Mouse (Mus musculus) neural tube, embryonic 12.5 days (tissue): Measurements from ENCODE around the gene Fmnl2. TPM values are rescaled to one million over a fixed set of nuclear protein-coding genes. Genes with fewer than 3 reads are reported as not detected.

Source experiments
- ATAC-seq: fragments of 200-750 bp; cut with Nextera tagmentation; 2 replicates; pipeline ENCODE4 v1.8.0; 2017; ENCODE audit warnings: low read depth, mild to moderate bottlenecking, moderate TSS enrichment, moderate library complexity; ENCODE audit not compliant: low FRiP score
- H3K27ac ChIP-seq: fragments of 300-500 bp; sonication (generic); 2 replicates; pipeline ENCODE4 v1.5.1; 2016
- H3K27me3 ChIP-seq: fragments of 300-500 bp; sonication (generic); replicated peaks from 2 replicates; pipeline ENCODE4 v1.6.1; 2016; ENCODE audit warnings: mild to moderate bottlenecking
- H3K36me3 ChIP-seq: fragments of 300-500 bp; sonication (generic); 2 replicates; pipeline ENCODE4 v1.6.1; 2016; ENCODE audit warnings: mild to moderate bottlenecking
- H3K4me1 ChIP-seq: fragments of 300-500 bp; sonication (generic); 2 replicates; pipeline ENCODE4 v1.6.1; 2016
- H3K4me2 ChIP-seq: fragments of 300-500 bp; sonication (generic); replicated peaks from 2 replicates; pipeline ENCODE4 v1.6.1; 2016; ENCODE audit warnings: mild to moderate bottlenecking
- H3K4me3 ChIP-seq: fragments of 300-500 bp; sonication (generic); 2 replicates; pipeline ENCODE4 v1.5.1; 2016
- H3K9ac ChIP-seq: fragments of 300-500 bp; sonication (generic); 2 replicates; pipeline ENCODE4 v1.6.1; 2016; ENCODE audit warnings: mild to moderate bottlenecking
- H3K9me3 ChIP-seq: fragments of 300-500 bp; sonication (generic); 2 replicates; pipeline ENCODE4 v1.6.1; 2016; ENCODE audit warnings: mild to moderate bottlenecking
- WGBS: fragments of 180-500 bp; shearing (Covaris S2); methylation state at CpG from one replicate; pipeline ENCODE4 v1.1.7; 2016; 5-methylcytosine and 5-hydroxymethylcytosine counted together
- polyA plus RNA-seq: library from polyadenylated mRNA; unstranded; fragments of >200 nt; fragmentation: Nextera tagmentation; extraction: Ambion mirVana; gene quantifications from 2 replicates; pipeline ENCODE4 v1.2.1, GENCODE M21; 2016

Gene Fmnl2
- polyA plus RNA-seq, 1 experiment from 2014 or later = 10.7 TPM

DNA sequence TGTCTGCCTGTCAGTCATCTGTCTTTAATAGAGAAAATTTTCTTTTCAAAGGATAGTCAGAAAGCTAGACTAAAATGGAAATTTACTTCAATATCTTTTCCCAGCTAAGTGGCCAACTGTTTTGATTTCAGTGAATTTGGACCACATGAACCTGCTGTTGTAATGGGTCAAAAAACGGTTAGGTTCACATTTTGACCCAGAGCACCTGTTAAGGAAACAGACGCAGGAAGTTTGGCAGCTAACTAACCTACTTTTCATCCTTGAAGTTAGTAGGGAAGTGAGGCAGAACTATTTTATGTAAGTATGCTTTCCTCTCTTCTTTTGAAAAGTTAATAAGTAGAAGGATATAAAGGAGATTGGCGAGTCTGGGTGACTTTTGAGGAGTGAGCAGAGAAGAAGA lies 69.7 kb downstream of the Fmnl2 start:
- H3K4me1 ChIP-seq = peaks cover 19% of the 10 kb centered on the region
- 46% methylated on average over 3 of the region's 3 CpGs for WGBS
- H3K9me3 ChIP-seq = no peaks in the 10 kb centered on the region
- no peak overlapping the region for H3K27ac ChIP-seq
- no peak overlapping the region for H3K9ac ChIP-seq
- no peak for ATAC-seq
- H3K4me2 ChIP-seq = no peak overlapping the region
- no peaks in the 10 kb centered on the region for H3K27me3 ChIP-seq
- no peaks in the 10 kb centered on the region for H3K36me3 ChIP-seq
- H3K4me3 ChIP-seq = no peak overlapping the region

DNA sequence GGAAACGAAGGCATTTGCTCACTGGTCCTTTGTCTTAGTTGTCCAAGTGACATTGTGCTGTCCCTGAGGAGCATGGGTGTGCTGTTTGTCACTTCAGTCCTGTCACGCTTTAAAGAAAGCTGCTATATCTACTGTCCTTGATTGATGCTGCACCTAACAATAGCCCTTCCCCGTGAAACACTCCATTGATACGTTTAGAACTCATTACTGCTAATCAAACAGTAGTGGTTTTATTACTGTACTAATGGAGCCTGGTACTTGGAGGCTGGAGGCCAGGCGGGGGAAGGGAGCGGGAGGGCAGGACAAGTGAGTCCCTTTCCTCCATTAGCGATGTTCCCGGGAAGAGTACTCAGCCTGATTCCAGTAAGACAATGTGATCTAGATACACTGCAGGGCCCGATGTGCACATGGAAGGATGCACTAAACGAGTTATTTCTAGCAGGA lies 70.2 kb downstream of the Fmnl2 start:
- no peaks in the 10 kb centered on the region for H3K36me3 ChIP-seq
- H3K4me1 ChIP-seq = peaks cover 19% of the 10 kb centered on the region
- ATAC-seq = peak; percentile 84
- no peak overlapping the region for H3K27ac ChIP-seq
- H3K9ac ChIP-seq = no peak overlapping the region
- no peak overlapping the region for H3K4me3 ChIP-seq
- H3K4me2 ChIP-seq = peak overlapping the region; percentile 12; the same call in 1 of the 2 replicates
- WGBS = 11% methylated on average over 10 of the region's 10 CpGs
- no peaks in the 10 kb centered on the region for H3K9me3 ChIP-seq
- no peaks in the 10 kb centered on the region for H3K27me3 ChIP-seq

DNA sequence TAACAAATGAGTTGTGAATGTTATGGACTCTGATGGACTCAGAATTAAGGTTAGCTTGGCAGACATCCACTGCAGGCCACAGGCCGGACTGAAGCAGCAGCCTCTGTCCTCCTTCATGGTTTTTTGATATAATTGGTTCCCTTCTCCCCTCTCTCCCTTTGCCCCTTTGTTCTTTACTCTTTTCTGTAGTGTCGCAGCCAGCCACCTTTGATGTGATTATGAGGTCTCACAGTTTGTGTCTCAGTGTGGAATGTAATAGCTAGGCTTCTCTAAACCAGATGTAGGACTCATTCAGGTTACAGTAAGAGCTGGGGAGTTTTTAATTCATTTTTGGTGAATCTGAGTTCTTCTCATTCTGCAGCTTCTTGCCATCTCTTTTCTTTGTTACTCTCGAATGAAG lies 70.7 kb downstream of the Fmnl2 start:
- H3K4me2 ChIP-seq = no peak overlapping the region
- no peak overlapping the region for H3K4me3 ChIP-seq
- H3K9me3 ChIP-seq = no peaks in the 10 kb centered on the region
- no peak overlapping the region for H3K9ac ChIP-seq
- WGBS = 38% methylated on average over 3 of the region's 3 CpGs
- H3K27me3 ChIP-seq = no peaks in the 10 kb centered on the region
- no peak overlapping the region for H3K27ac ChIP-seq
- peaks cover 19% of the 10 kb centered on the region for H3K4me1 ChIP-seq
- ATAC-seq = no peak
- H3K36me3 ChIP-seq = no peaks in the 10 kb centered on the region

DNA sequence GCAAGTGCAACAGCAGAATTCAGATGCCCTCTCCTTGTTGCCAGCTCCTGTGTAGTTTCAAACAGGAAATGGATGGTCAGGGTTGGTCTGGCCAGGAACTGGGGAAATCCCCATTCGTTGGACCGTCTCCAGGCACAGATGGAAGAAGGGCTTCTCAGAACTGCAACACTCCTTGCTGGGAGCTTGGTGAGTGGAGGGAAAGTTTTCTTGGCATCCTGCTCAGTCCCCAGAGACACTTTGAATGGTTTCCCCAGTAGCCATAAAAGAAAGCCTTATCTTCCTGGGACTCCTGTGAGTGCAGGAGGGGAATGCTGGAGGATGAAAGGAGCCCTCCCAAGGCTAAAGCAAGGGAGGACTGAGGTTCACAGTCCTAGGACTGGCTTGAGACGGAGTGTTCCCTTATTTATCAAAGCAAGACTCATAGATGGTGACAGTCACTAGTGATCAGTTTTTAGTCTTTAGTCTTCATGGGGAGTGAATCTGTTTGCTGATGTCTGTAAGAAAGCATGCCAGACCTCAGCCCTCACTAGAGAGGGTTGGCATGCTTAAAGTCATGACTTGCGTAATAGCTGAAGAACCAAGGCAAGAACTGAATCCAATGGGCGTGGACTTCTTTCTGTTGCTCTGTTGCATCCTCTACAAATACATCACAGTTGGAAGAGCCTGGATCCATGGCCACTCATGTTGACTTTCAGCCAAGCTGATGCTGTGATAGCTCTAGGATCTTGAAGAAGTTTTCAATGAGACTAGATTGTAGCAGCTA lies 72.6 kb downstream of the Fmnl2 start:
- H3K4me2 ChIP-seq = no peak overlapping the region
- 88% methylated on average over 5 of the region's 5 CpGs for WGBS
- no peak overlapping the region for H3K4me3 ChIP-seq
- ATAC-seq = no peak
- no peak overlapping the region for H3K9ac ChIP-seq
- H3K9me3 ChIP-seq = no peaks in the 10 kb centered on the region
- no peaks in the 10 kb centered on the region for H3K36me3 ChIP-seq
- peaks cover 19% of the 10 kb centered on the region for H3K4me1 ChIP-seq
- H3K27ac ChIP-seq = no peak overlapping the region
- H3K27me3 ChIP-seq = no peaks in the 10 kb centered on the region

DNA sequence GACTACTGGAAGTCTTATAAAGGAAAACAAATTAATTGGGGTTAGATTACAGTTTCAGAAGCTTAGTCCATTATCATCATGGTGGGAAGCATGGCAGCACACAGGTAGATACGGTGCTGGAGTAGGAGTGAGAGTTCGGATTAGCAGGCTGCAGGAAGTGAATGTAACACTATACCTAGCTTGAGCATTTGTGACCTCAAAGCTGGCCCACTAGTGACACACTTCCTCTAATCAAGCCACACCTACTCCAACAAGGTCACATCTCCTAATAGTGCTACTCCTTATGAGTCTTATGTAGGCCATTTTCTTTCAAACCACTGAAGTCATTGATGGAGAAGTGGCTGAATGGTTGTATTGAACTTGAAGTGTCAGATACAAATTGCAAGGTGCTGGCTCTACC lies 73.7 kb downstream of the Fmnl2 start:
- peaks cover 19% of the 10 kb centered on the region for H3K4me1 ChIP-seq
- no peak overlapping the region for H3K4me3 ChIP-seq
- no peaks in the 10 kb centered on the region for H3K9me3 ChIP-seq
- WGBS = 91% methylated on average over 2 of the region's 2 CpGs
- H3K9ac ChIP-seq = no peak overlapping the region
- no peak overlapping the region for H3K27ac ChIP-seq
- ATAC-seq = no peak
- H3K36me3 ChIP-seq = no peaks in the 10 kb centered on the region
- H3K4me2 ChIP-seq = no peak overlapping the region
- no peaks in the 10 kb centered on the region for H3K27me3 ChIP-seq

DNA sequence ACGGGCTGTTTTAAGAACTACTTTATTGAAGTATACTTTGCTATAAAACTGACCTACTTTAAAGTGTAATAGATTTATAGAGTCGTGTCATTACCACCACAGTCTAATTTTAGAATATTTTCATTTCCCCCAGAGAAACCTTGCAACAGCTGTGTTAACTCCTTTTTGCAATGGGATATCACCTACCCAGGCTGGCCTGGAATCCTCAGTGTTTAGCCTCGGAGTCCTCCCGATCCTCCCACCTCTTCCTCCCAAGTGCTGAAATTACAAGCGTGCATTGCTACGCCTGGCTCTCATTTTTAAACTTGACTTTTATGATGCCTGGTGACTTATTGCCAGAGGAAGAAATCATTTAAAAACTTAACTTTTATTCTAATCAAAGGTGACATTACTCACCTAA lies 78.2 kb downstream of the Fmnl2 start:
- H3K27me3 ChIP-seq = no peaks in the 10 kb centered on the region
- no peaks in the 10 kb centered on the region for H3K36me3 ChIP-seq
- H3K4me3 ChIP-seq = no peak overlapping the region
- no peak overlapping the region for H3K4me2 ChIP-seq
- ATAC-seq = no peak
- no peak overlapping the region for H3K9ac ChIP-seq
- whole genome bisulfite sequencing = 81% methylated on average over 6 of the region's 6 CpGs
- H3K4me1 ChIP-seq = no peaks in the 10 kb centered on the region
- no peaks in the 10 kb centered on the region for H3K9me3 ChIP-seq
- H3K27ac ChIP-seq = no peak overlapping the region

DNA sequence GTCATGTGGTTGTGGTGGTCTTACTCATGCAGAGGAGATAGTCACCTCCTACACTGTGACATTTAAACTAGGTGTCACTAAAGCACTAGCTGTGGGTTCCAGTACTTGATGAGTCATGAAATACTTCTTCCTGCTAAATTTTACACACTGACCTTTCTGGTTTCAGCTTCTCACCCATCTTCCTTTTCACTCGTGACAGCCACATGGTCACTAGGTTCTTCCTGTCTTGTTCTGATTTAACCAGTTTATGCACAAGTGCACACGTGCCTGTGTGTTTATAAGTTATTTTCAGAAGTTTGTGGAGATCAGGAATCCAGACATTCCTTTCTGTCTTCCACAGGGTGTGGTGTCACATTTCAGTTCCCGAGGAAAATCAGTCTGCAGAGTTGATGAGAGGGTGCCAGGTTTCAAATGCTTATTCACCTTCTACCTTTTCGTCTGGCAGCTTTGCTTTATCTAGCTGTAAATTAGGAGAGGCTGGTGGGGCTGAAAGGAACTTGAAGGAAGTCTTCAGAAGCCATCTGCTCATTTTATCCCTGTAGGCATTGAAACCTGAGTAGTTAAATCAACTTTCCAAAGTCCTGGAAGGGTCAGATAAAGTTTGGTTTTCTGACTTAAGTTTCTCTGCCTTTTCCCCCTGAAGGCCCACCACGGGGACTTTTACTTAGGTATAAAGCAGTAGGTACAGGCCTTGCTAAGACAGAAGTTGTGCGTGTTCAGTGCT lies 80.9 kb downstream of the Fmnl2 start:
- Histone ChIP-seq H3K4me1 (no peaks in the 10 kb centered on the region; the same call in 1 of the 2 replicates), H3K27ac (no peak overlapping the region), H3K36me3 (no peaks in the 10 kb centered on the region), H3K9me3 (no peaks in the 10 kb centered on the region), H3K4me3 (no peak overlapping the region), H3K4me2 (no peak overlapping the region), H3K27me3 (no peaks in the 10 kb centered on the region), H3K9ac (no peak overlapping the region)
- WGBS = 55% methylated on average over 6 of the region's 6 CpGs
- ATAC-seq = no peak

DNA sequence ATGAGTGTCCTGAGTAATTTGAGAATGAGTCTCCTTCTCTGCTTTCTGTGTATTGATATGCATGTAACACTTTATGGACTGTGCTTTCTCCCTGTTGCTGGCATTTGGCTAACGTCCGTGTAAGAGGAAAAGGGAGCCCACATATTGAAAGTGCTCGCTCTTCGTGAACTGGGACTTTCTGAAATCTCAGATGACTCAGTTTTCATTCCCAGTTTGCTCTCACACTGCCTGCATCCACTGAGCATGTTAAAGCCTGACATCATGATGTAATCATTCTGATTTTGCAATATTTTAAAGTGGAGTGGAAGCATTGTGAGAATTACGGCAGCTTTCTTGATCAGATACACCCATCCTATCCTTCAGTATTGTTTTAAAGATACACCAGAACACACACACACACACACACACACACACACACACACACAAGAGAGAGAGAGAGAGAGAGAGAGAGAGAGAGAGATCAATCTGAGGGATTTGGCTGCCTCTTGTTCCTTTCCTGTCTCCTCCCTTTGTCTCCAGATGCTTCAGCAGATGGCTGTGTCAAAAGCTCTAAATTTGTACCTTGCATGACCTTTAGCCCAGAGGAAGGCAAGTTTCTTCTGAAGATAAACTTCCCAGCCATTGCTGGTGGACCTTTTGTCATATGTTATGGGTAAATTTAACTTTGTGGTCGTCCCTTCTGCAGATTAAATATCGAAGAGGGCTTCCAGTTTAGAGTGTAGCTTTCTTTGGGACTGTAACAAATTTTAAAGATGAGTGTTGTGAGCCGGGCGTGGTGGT lies 86.2 kb downstream of the Fmnl2 start:
- H3K4me2 ChIP-seq = no peak overlapping the region
- no peaks in the 10 kb centered on the region for H3K36me3 ChIP-seq
- no peaks in the 10 kb centered on the region for H3K27me3 ChIP-seq
- ATAC-seq = no peak
- H3K9me3 ChIP-seq = no peaks in the 10 kb centered on the region
- no peak overlapping the region for H3K27ac ChIP-seq
- 71% methylated on average over 9 of the region's 9 CpGs for WGBS
- H3K4me1 ChIP-seq = peaks cover 18% of the 10 kb centered on the region
- H3K9ac ChIP-seq = no peak overlapping the region
- no peak overlapping the region for H3K4me3 ChIP-seq

DNA sequence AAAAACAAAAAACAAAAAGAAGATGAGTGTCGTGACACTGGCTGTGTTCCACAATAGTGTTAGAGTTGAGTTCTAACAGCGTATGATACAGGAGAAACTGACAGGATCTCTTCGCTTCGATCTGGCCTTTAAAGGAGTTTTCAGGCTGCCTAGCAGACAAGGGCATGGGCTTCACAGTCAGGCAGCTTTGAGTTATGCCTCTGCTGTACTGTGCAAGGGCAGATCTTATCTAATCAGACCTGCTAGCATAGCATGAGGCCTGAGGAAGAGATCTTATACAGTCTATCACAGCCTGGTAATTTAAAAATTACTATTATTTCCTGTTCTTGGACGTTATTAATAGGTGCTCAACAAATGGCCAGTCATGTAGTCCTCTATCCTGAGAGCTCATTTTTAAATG lies 86.9 kb downstream of the Fmnl2 start:
- WGBS = 88% methylated on average over 5 of the region's 5 CpGs
- H3K36me3 ChIP-seq = no peaks in the 10 kb centered on the region
- no peaks in the 10 kb centered on the region for H3K9me3 ChIP-seq
- H3K4me1 ChIP-seq = peaks cover 18% of the 10 kb centered on the region
- no peak overlapping the region for H3K27ac ChIP-seq
- H3K4me3 ChIP-seq = no peak overlapping the region
- H3K9ac ChIP-seq = no peak overlapping the region
- ATAC-seq = no peak; the same call in 1 of the 2 replicates
- no peaks in the 10 kb centered on the region for H3K27me3 ChIP-seq
- no peak overlapping the region for H3K4me2 ChIP-seq

DNA sequence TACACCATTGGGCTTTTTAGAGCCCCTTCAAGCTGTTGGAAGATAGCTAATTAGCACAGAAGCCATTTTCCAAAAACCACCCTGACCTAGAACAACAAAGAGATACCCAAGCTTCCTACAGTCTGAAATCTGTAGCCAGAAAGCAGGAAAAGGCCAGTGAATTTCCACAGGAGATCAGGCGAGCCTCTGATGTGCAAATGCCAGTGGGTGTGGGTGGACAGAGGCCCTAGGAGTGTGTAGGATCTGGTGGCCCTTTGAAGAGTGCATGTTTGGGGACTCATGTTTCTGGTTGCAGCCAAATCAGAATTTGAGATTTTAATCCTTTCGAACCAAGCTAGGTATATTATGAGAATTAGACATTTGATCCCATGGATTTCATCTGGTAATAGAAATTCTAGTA lies 88.4 kb downstream of the Fmnl2 start:
- H3K27ac ChIP-seq = peak overlapping the region; percentile 39; the same call in 1 of the 2 replicates
- peaks cover 18% of the 10 kb centered on the region for H3K4me1 ChIP-seq
- 65% methylated on average over 2 of the region's 2 CpGs for WGBS
- H3K4me3 ChIP-seq = no peak overlapping the region
- H3K9me3 ChIP-seq = no peaks in the 10 kb centered on the region
- no peak overlapping the region for H3K4me2 ChIP-seq
- no peak; the same call in 1 of the 2 replicates for ATAC-seq
- H3K27me3 ChIP-seq = no peaks in the 10 kb centered on the region
- no peaks in the 10 kb centered on the region for H3K36me3 ChIP-seq
- H3K9ac ChIP-seq = no peak overlapping the region

DNA sequence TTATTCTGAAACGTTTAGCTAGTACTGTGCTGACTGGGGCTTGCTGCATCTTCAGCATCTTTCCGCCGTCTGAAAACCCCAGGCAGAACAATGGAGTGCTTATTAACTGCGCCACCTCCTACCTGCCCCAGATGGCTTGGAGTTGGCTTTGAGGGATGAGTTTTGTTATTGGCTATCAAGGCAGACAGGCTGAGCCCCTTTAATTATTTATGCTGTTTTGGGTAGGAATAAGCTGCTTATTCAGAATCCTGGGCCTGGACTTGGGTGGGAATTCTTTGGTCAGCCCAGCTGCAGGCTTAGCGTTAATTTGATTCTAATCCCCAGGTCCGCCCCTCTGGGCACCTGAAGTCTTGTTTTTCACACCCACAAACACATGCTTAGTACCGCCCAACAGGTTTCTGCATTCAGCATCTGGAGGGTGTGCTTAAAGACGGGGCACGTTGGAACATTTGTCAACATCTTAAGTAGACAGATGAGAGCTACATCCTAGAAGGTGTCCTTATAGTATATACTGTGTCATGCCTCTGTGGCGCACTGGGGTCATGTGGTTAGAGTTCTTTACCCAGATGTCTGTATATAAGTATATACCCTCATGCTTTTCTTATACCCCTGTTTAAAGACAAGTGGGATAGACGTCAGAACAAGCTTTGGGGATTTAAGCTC lies 89.0 kb downstream of the Fmnl2 start:
- ATAC-seq = peak; percentile 56; the same call in 1 of the 2 replicates
- Histone ChIP-seq H3K4me3 (no peak overlapping the region), H3K36me3 (no peaks in the 10 kb centered on the region), H3K9ac (no peak overlapping the region), H3K4me2 (no peak overlapping the region), H3K4me1 (peaks cover 18% of the 10 kb centered on the region), H3K27ac (no peak overlapping the region), H3K9me3 (no peaks in the 10 kb centered on the region), H3K27me3 (no peaks in the 10 kb centered on the region)
- WGBS = 58% methylated on average over 11 of the region's 11 CpGs

DNA sequence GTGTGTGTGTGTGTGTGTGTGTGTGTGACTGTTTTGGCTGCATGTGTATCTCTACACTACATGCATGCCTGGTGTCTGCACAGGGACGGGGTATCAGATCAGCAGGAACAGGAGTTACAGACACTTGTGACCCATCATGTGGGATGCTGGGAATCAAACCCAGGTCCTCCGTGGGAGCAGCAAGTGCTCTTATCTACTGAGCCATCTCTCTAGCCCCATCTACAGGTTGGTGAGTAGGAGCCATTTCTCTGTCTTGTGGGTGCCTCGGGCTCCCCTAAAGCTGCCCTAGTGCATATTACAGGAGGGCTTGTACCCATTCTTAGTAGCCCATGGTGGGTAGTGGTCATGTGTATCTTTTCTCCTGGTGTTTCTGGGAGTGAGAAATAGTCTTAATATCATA lies 90.7 kb downstream of the Fmnl2 start:
- no peak overlapping the region for H3K4me2 ChIP-seq
- H3K9me3 ChIP-seq = no peaks in the 10 kb centered on the region
- H3K27me3 ChIP-seq = no peaks in the 10 kb centered on the region
- H3K36me3 ChIP-seq = no peaks in the 10 kb centered on the region
- ATAC-seq = no peak
- peaks cover 18% of the 10 kb centered on the region for H3K4me1 ChIP-seq
- WGBS = 93% methylated on average over 3 of the region's 3 CpGs
- H3K4me3 ChIP-seq = no peak overlapping the region
- H3K27ac ChIP-seq = no peak overlapping the region
- H3K9ac ChIP-seq = no peak overlapping the region
